In genomic region chr7:84086039-84086829, GRCm38 (mm10) we compare ENCODE assay signal across 8 mouse cellular contexts. TPM values are rescaled to one million over a fixed set of nuclear protein-coding genes. Genes with fewer than 3 reads are reported as not detected.
A peak's percentile ranks its signal among the peaks of the same experiment; 100 is the strongest.
DNase-seq lines count a peak whose midpoint lies in the region; ATAC-seq and TF ChIP-seq lines count a peak whose summit lies in the region.

TSS of gene Cemip (minus strand) at chr7:84086502.

- TF ChIP-seq CTCF in bone marrow, adult 2 months (IDR thresholded peaks at IDR 0.05; ENCODE audit: control insufficient read depth, insufficient read depth, low read length) = peak; percentile 58
- TF ChIP-seq CTCF in spleen, adult 2 months (IDR thresholded peaks at IDR 0.05; ENCODE audit: extremely low read depth, insufficient read depth, insufficient read length, insufficient replicate concordance) = peak; percentile 66; the same call in 1 of the 2 replicates

- H3K4me3 ChIP-seq in bone marrow, adult 2 months (replicated peaks; ENCODE audit: control insufficient read depth, low read depth, low read length) = no peak within 1 kb of the TSS
- peak within 1 kb of the TSS; percentile 47 for H3K4me3 ChIP-seq in embryonic facial prominence, embryonic 15.5 days (replicated peaks)
- peak within 1 kb of the TSS; percentile 58 for H3K4me3 ChIP-seq in heart, embryonic 10.5 days
- H3K4me3 ChIP-seq in limb, embryonic 12.5 days (replicated peaks) = peak within 1 kb of the TSS; percentile 49
- H3K4me3 ChIP-seq in midbrain, embryonic 13.5 days (replicated peaks) = peak within 1 kb of the TSS; percentile 50
- peak within 1 kb of the TSS; percentile 29; the same call in 1 of the 2 replicates for H3K4me3 ChIP-seq in spleen, adult 2 months (ENCODE audit: extremely low read depth, insufficient read depth, insufficient read length)

- ATAC-seq in embryonic facial prominence, embryonic 15.5 days (ENCODE audit: insufficient number of reproducible peaks, low FRiP score, low TSS enrichment, low read depth) = peak; percentile 76
- peak; percentile 79 for ATAC-seq in limb, embryonic 12.5 days (ENCODE audit: insufficient number of reproducible peaks, insufficient read depth, low FRiP score, low TSS enrichment, low read depth)
- ATAC-seq in midbrain, embryonic 13.5 days = peak; percentile 93
- no peak for ATAC-seq in erythroid progenitor cell, adult 5-6 weeks (replicated peaks; ENCODE audit: low FRiP score, poor library complexity, severe bottlenecking)

- DNase-seq in heart, embryonic 10.5 days (ENCODE audit: low spot score) = peak; percentile 89
- peak; percentile 82 for DNase-seq in kidney, adult 9 months
- DNase-seq in spleen, adult 2 months (ENCODE audit: low read depth in 1 of 2, low spot score in 2 of 2) = peak; percentile 4 to 58

- no peaks in the 10 kb centered on the region for H3K36me3 ChIP-seq in embryonic facial prominence, embryonic 15.5 days
- H3K36me3 ChIP-seq in heart, embryonic 10.5 days = no peaks in the 10 kb centered on the region
- no peaks in the 10 kb centered on the region for H3K36me3 ChIP-seq in limb, embryonic 12.5 days
- no peaks in the 10 kb centered on the region for H3K36me3 ChIP-seq in midbrain, embryonic 13.5 days
- H3K36me3 ChIP-seq in spleen, adult 2 months (ENCODE audit: control insufficient read depth, insufficient read depth, low read length) = no peaks in the 10 kb centered on the region

- H3K27ac ChIP-seq in bone marrow, adult 2 months (ENCODE audit: control insufficient read depth, insufficient read depth, low read depth, low read length, poor library complexity) = no peak within 1 kb of the TSS
- no peak within 1 kb of the TSS for H3K27ac ChIP-seq in embryonic facial prominence, embryonic 15.5 days (replicated peaks)
- no peak within 1 kb of the TSS for H3K27ac ChIP-seq in heart, embryonic 10.5 days
- no peak within 1 kb of the TSS for H3K27ac ChIP-seq in limb, embryonic 12.5 days
- no peak within 1 kb of the TSS for H3K27ac ChIP-seq in midbrain, embryonic 13.5 days
- H3K27ac ChIP-seq in spleen, adult 2 months (ENCODE audit: insufficient read depth, low read length) = no peak within 1 kb of the TSS

- H3K4me1 ChIP-seq in bone marrow, adult 2 months (ENCODE audit: control insufficient read depth, insufficient read depth, low read length) = no peaks in the 10 kb centered on the region
- H3K4me1 ChIP-seq in embryonic facial prominence, embryonic 15.5 days = peaks cover 15% of the 10 kb centered on the region
- H3K4me1 ChIP-seq in heart, embryonic 10.5 days = peaks cover 17% of the 10 kb centered on the region; the same call in 1 of the 2 replicates
- peaks cover 14% of the 10 kb centered on the region for H3K4me1 ChIP-seq in limb, embryonic 12.5 days (replicated peaks)
- H3K4me1 ChIP-seq in midbrain, embryonic 13.5 days (replicated peaks) = peaks cover 17% of the 10 kb centered on the region
- H3K4me1 ChIP-seq in spleen, adult 2 months (ENCODE audit: control insufficient read depth, insufficient read depth, insufficient read length) = no peaks in the 10 kb centered on the region

- no peak for TF ChIP-seq POLR2A in bone marrow, adult 2 months (IDR thresholded peaks at IDR 0.05; ENCODE audit: borderline replicate concordance, control insufficient read depth, low read depth, low read length)
- TF ChIP-seq POLR2A in spleen, adult 2 months (IDR thresholded peaks at IDR 0.05; ENCODE audit: low read depth, low read length) = no peak

- H3K27me3 ChIP-seq in embryonic facial prominence, embryonic 15.5 days = peaks cover 37% of the 10 kb centered on the region
- H3K27me3 ChIP-seq in heart, embryonic 10.5 days (ENCODE audit: insufficient read depth, poor library complexity, severe bottlenecking) = peaks cover 42% of the 10 kb centered on the region
- peaks cover 53% of the 10 kb centered on the region for H3K27me3 ChIP-seq in limb, embryonic 12.5 days
- H3K27me3 ChIP-seq in midbrain, embryonic 13.5 days = peaks cover 37% of the 10 kb centered on the region
- H3K27me3 ChIP-seq in spleen, adult 2 months (ENCODE audit: control insufficient read depth, insufficient read depth, low read length) = peaks cover 8% of the 10 kb centered on the region

- H3K4me2 ChIP-seq in embryonic facial prominence, embryonic 15.5 days (replicated peaks) = peak within 1 kb of the TSS; percentile 87
- peak within 1 kb of the TSS; percentile 88 for H3K4me2 ChIP-seq in limb, embryonic 12.5 days
- peak within 1 kb of the TSS; percentile 86 for H3K4me2 ChIP-seq in midbrain, embryonic 13.5 days (replicated peaks)

- no peaks in the 10 kb centered on the region for H3K9me3 ChIP-seq in embryonic facial prominence, embryonic 15.5 days (replicated peaks)
- no peaks in the 10 kb centered on the region for H3K9me3 ChIP-seq in heart, embryonic 10.5 days
- no peaks in the 10 kb centered on the region for H3K9me3 ChIP-seq in limb, embryonic 12.5 days
- no peaks in the 10 kb centered on the region for H3K9me3 ChIP-seq in midbrain, embryonic 13.5 days

- 0 out of 2 replicates have a peak within 1 kb of the TSS, but pooled peaks have one; percentile 23 for H3K9ac ChIP-seq in embryonic facial prominence, embryonic 15.5 days
- H3K9ac ChIP-seq in limb, embryonic 12.5 days (replicated peaks) = no peak within 1 kb of the TSS
- peak within 1 kb of the TSS; percentile 65 for H3K9ac ChIP-seq in midbrain, embryonic 13.5 days (replicated peaks)

- 3% methylated on average over 54 of the region's 54 CpGs for WGBS in bone marrow, adult 2 months
- WGBS in embryonic facial prominence, embryonic 15.5 days = 1% methylated on average over 54 of the region's 54 CpGs
- under 1% methylated on average over 54 of the region's 54 CpGs for WGBS in heart, embryonic 10.5 days
- WGBS in limb, embryonic 12.5 days = 1% methylated on average over 54 of the region's 54 CpGs
- WGBS in midbrain, embryonic 13.5 days = under 1% methylated on average over 54 of the region's 54 CpGs
- WGBS in spleen, adult 2 months = 3% methylated on average over 54 of the region's 54 CpGs

RNA-seq across cellular contexts. Expression of gene Cemip, which starts in this region (rescaled TPM):
- polyA plus RNA-seq in bone marrow, adult 2 months (2011; ENCODE audit: insufficient read depth, insufficient read length, low replicate concordance, missing spikeins) = 1.2 TPM in 1 of 2 replicates, not detected in the other
- 0.56 and 0.80 TPM in 2 replicates for polyA plus RNA-seq in embryonic facial prominence, embryonic 15.5 days (2015; fragmentation: Nextera tagmentation; extraction: Ambion mirVana)
- polyA plus RNA-seq in heart, embryonic 10.5 days (2016; fragmentation: Nextera tagmentation; extraction: Ambion mirVana) = 0.41 and 0.70 TPM in 2 replicates
- polyA plus RNA-seq in limb, embryonic 12.5 days (2016; fragmentation: Nextera tagmentation; extraction: Ambion mirVana) = 0.05 and 0.17 TPM in 2 replicates
- polyA plus RNA-seq in midbrain, embryonic 13.5 days (2015; fragmentation: Nextera tagmentation; extraction: Ambion mirVana) = 0.16 and 0.28 TPM in 2 replicates
- polyA plus RNA-seq in spleen, adult 2 months (2012; rRNA removed) = 2.4 TPM in 2 replicates
- total RNA-seq in erythroid progenitor cell, adult 5-6 weeks (2015; ENCODE audit: low replicate concordance) = not detected in 2 replicates
- 0.13 TPM in 1 of 2 replicates, not detected in the other for total RNA-seq in erythroid progenitor cell, adult 5-6 weeks (2017; ENCODE audit: low replicate concordance)

Comparison
In these comparisons a context has a peak if more than half of its experiments do, and no peak if none do; other contexts are left out.
1. Peak in ATAC-seq, H3K4me3 ChIP-seq, H3K9ac ChIP-seq and H3K4me2 ChIP-seq in embryonic facial prominence, embryonic 15.5 days; RNA of the gene not detected or under 1 TPM.
2. Peak in DNase-seq and H3K4me3 ChIP-seq in heart, embryonic 10.5 days; RNA of the gene not detected or under 1 TPM.
3. Peak in ATAC-seq, H3K4me3 ChIP-seq and H3K4me2 ChIP-seq in limb, embryonic 12.5 days; RNA of the gene not detected or under 1 TPM.
4. Peak in ATAC-seq, H3K4me3 ChIP-seq, H3K9ac ChIP-seq and H3K4me2 ChIP-seq in midbrain, embryonic 13.5 days; RNA of the gene not detected or under 1 TPM.
5. DNase-seq: peak in every context shown above with its lines; median percentile 89 in heart, embryonic 10.5 days; 82 in kidney, adult 9 months; 31 in spleen, adult 2 months.